Mouse (Mus musculus) mesoderm, embryonic 11.5 days (tissue): ENCODE results near the gene Gabrg3.
A peak's percentile ranks its signal among the peaks of the same experiment; 100 is the strongest.

Experiments used
- DNase-seq: peaks from one replicate; pipeline ENCODE4 v3.0.0-alpha.2; 2012; ENCODE audit warnings: low read depth, low spot score

Gabrg3 gene

DNA sequence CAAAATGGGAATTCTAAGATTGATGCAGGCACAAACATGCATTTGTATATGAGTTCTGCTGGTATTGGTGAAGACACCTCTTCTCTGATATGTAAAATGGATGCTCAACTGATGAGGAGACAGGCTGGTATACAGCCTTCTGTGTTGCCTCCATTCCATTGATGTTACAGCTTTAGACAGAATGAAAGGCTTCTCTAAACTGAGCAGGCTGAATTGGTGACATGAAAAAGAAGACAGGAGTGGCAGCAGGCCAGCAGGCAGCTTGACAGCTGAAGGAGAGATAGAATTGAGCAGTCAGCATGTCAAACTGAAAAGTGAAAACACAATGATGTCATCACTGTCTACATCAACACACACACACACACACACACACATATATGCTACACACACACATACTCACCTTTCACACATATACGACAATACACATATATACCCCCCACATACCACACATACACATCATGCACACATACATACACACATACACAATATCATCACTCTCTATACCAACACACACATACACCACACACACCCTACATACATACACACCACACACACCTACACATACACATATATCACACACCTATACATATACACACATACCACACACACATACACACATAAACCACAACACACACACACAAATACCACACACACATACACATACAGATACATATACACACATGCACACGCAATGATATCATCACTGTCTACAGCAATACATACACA lies 315.4 kb downstream of the Gabrg3 start:
- no peak for DNase-seq

- DNase-seq = no peak
Measured at GRCm38 (mm10) chr7:57065398-57065797, 321.6 kb downstream of the Gabrg3 start.

DNA sequence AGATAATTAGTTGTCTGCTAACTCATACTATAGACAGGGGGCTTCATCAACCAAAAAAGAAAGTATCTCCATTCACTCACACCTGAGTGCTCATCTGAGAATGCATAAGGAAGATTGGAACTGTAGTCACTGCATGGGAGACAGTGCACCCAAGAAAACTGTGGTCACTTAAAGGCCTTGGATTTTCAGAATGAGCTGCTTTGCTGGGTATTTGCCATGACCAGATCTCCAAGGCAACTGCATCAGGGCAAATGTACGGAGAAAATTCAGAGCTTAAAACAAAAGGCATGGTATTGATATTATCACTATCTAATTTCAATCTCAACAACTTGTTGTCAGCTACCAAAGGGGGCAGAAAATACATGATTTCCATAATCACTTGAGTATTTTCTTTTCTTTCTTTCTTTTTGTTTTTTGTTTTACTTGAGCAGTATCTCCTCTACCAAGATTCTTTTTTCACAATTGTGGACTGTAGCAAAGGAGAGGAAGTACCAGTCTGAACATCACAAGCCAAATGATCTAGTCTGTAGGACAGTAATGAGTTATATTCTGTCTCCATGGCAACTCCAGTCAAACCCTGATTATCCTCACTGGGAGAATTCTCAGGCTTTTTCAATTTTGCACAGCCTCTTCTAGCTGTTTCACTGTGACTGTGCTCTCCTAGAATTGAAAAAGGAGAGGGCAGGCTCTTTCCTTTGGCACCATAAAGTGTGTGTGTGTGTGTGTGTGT lies 335.9 kb downstream of the Gabrg3 start:
- DNase-seq = no peak

- DNase-seq = no peak
Measured at GRCm38 (mm10) chr7:57037861-57038421, 349.0 kb downstream of the Gabrg3 start.

DNA sequence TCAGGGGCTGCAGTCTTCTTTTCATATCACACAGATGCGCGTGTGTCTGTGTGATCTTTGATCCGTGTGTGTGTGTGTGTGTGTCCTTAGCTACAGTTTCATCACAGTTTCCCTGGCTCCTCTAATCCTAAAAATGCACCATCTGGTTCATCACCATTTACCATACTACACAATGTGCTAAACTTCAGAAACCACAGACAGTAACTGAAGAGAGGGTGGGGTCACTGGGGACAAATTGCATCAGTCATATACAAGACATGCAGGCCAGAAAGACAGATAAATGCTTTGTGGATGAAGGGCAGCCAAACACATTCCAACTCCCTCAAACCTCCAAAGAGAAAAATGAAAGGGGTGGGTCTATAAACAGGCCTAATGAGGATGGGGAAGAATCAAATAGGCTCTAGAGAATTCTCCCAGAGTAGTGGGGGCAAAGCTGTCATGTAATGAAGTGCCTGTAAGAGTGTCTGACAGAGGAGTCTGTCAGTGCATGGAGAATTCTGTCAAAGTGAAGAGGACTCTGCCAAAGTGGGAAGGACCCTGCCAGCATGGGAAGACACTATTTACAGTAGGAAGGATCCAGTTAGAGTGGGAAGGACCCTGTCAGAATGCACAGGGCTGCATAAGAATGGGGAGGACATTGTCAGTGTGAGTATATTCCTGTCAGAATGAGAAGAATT lies 386.3 kb downstream of the Gabrg3 start:
- DNase-seq = no peak

- no peak for DNase-seq
Measured at GRCm38 (mm10) chr7:56997713-56998624, 389.0 kb downstream of the Gabrg3 start.

- DNase-seq = peak; percentile 31
Measured at GRCm38 (mm10) chr7:56946398-56946797, 440.6 kb downstream of the Gabrg3 start.

DNA sequence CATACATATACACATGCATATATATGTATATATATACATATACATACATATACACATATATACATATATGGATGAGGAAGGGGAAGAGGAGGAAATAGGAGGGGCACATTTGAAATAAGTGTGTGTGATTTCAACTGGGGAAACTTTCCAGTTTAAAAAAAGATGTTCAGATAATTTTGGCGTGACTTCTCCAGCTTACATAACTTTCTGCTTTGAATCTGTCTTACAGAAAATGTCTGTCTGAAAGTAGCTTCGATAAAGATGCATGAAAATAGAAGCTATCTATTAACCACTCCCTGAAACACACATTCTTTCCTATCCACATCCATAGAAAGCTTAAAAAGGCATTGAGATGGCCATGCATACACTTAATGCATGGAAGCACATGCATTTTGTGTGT lies 445.4 kb downstream of the Gabrg3 start:
- no peak for DNase-seq

GRCm38 (mm10) chr7:56938020-56938419 lies 449.0 kb downstream of the Gabrg3 start:
- DNase-seq = no peak

DNA sequence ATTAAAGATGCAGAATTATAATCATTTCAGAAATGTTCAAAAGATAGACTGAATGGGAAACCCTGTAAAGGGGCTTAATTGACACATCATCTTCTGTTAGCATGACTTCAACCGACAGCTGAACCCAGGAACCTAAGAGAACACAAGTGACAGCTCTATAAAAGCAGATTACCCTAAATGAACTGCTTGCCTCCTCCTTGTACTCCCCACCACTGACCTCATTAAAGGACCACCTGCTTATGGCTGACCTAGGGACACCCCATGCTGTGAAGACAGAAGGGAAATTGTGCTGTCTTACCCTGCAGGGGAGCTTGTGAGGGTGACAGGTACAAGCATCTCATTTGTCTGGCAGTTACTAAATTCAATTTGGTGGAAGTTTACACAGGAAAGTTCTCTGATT lies 467.5 kb downstream of the Gabrg3 start:
- no peak for DNase-seq

DNA sequence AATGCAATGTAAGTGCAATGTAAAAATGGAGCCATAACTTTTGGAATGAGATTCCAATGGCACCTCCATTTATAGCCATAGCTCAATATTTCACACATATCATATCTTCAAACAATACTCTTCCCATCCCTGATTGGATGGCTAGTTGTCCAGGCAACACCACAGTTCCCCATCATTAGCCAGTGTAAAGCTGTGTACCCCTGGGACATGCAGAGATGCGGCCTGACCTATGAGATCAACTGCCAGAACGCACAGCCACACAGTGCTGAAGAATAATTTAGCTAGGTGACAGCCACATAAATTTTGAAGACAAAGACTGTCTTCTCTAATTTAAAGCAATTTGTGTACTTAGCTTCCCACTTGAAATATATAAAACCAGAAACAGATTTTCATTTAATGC lies 472.1 kb downstream of the Gabrg3 start:
- DNase-seq = peak; percentile 30

- peak; percentile 4 for DNase-seq
Measured at GRCm38 (mm10) chr7:56899762-56900161, 487.2 kb downstream of the Gabrg3 start.

DNA sequence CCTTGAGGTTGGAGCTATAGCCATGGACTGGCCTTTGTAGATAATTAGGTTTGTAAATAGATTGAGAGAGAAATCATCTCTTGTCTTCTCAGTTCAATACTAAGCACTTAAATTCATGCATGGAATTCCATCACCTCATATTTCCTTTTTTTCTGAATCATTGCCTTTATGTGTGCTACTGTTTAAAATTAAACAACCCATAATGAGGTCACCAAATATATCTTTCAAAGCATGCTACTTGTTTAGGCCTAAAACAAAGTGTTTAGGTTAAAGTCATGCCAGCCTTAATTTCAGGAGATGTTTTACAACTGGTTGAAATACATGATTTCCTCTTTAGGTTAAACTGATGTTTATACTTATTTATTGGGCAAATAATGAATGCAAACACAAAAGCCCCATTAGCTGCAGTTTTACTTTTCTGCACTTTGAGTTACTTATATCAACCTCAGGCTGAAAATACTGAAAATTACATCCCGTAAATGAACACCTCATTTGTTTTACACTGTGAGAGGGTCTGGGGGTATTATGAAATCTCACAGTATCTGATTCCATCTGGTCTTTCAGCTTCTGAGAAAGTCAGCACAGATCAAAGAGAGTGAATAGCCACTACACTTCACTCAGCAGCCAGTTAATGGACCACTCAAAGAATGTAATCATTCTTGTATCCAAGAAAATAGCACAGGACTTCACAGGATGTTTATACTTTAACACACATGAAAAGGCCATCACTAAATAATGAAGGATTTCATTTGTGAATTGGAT lies 519.5 kb downstream of the Gabrg3 start:
- no peak for DNase-seq

DNA sequence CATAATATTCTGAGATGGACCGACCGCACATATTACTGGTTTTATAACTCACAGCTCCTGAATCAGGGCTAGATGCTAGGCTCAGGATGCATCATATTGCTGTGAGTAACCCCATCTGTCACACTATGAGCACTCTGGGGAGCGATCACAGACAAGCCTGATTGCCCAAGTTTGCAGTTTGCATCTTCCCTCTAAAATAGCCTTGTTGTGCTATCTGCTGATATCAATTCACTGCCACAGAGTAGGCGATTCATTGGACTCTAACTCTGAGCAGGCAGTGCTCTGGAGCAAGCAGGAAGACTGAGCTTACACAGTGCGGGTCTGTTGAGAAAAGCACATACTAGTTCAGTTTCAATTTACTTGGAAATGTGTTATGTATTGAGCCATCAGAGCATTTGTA lies 543.4 kb downstream of the Gabrg3 start:
- DNase-seq = no peak

- no peak for DNase-seq
Measured at GRCm38 (mm10) chr7:56825446-56825845, 561.5 kb downstream of the Gabrg3 start.

- DNase-seq = no peak
Measured at GRCm38 (mm10) chr7:56801841-56802240, 585.1 kb downstream of the Gabrg3 start.

GRCm38 (mm10) chr7:56779122-56779521 lies 607.9 kb downstream of the Gabrg3 start:
- no peak for DNase-seq

DNA sequence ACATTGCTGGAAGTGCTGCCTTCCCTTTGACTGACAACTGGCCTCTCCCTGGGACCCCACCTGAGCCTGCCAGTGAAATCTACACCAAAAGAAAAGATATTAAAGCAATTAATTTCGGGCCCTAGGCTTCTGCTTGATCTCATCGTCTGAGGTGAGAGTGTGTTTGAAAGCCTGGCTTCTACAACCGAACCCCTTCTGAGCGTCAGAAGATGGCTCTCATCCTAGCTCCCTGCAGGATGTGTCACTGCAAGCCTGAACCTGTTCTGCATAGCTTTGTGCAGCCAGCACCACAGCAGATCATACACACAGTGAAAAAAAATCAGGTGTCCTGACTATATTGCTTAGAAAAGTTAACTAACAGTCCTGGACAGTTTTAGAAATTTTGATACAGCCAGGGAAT lies 618.8 kb downstream of the Gabrg3 start:
- no peak for DNase-seq

DNA sequence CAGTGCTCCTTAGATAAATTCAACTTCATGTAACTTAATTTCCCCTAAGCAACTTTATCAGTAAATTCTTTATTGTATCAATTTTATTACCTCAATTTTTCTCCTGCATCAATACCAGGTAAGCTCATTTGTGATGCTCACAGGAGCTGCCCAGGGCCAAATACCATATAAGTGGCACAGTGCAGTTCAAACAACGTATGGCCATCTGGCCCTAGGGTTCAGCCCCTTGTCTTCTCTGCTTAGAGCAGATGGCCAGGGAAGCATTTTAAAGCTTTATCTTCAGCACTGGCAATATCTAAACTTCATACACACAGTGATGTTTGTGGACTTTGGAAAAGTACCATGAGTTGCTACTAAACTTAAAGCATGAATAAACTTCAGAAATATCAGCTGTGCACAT lies 619.2 kb downstream of the Gabrg3 start:
- no peak for DNase-seq

- no peak for DNase-seq
Measured at GRCm38 (mm10) chr7:56765612-56766445, 621.2 kb downstream of the Gabrg3 start.
